Mouse (Mus musculus): ENCODE results near the gene Psg17.

DNA sequence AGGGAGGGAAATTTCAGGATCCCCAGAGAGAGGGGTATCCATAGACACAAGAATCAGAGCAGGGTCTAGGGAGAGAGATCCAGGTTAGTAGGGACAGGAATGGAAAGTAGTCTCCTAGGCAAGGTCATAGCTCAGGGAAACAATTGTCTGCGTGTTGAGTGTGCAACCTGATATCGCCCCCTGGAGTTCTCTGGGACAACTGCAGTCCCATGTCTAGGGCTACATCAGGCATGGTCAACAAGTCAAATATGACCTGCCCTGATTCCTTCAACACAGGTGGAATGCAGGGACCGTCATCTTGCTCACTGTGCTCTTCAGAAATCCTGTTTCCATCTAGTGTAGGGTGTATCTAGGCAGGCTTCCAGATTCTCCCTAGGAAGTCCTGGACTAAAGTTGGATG, 22.3 kb downstream of the Psg17 start:
- TF ChIP-seq POLR2A (IDR thresholded peaks at IDR 0.05; ENCODE audit: control insufficient read depth in 1 of 2, insufficient read depth in 1 of 2, low read depth in 1 of 2, low read length in 2 of 2, poor library complexity in 1 of 2) (no peak), UBTF (IDR thresholded peaks at IDR 0.05; ENCODE audit: borderline replicate concordance, insufficient read depth, low read depth, low read length) (no peak)

Measured in MEL (cell line).